Mouse (Mus musculus): ENCODE measurements around the gene Hirip3. TPM values are rescaled to one million over a fixed set of nuclear protein-coding genes. Genes with fewer than 3 reads are reported as not detected.

Hirip3 gene
- polyA plus RNA-seq, 1 experiment from 2014 or later: 14.3 TPM

DNA sequence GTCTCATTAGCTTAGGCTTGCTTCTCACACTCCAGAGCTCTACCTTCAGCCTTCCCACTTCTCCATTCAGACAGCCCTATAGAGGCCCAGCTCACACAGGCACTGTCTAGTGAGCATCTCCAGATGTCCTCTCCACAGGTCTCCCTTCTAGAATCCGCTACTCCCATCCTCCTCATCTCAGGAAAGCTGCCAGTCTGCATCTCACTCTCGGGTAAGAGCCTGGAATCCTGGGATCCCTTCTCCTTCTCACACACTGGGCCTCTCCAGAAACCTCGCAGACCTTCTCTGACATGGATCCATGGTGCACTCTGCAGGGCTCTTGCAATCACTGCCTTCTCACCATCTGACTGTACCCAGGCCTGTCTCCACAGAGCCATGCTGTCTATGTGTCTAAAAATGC lies 6.1 kb upstream of the Hirip3 start:
- WGBS: 77% methylated on average over 3 of the region's 3 CpGs
- Histone ChIP-seq H3K9ac (no peak overlapping the region; the same call in 1 of the 2 replicates), H3K36me3 (peaks cover 60% of the 10 kb centered on the region), H3K4me1 (replicated peaks) (peaks cover under 1% of the 10 kb centered on the region), H3K27ac (no peak overlapping the region), H3K27me3 (no peaks in the 10 kb centered on the region), H3K4me3 (no peak overlapping the region), H3K9me3 (replicated peaks) (no peaks in the 10 kb centered on the region), H3K4me2 (no peak overlapping the region)
- ATAC-seq (replicated peaks; ENCODE audit: insufficient number of reproducible peaks, insufficient read depth, low FRiP score, low read depth): no peak

GRCm38 (mm10) chr7:126856741-126857420 lies 4.9 kb upstream of the Hirip3 start:
- Histone ChIP-seq H3K36me3 (peaks cover 56% of the 10 kb centered on the region), H3K4me2 (no peak overlapping the region), H3K9me3 (replicated peaks) (no peaks in the 10 kb centered on the region), H3K4me3 (no peak overlapping the region), H3K4me1 (replicated peaks) (peaks cover 8% of the 10 kb centered on the region), H3K9ac (no peak overlapping the region), H3K27ac (no peak overlapping the region), H3K27me3 (no peaks in the 10 kb centered on the region)
- 76% methylated on average over 9 of the region's 9 CpGs for WGBS
- no peak for ATAC-seq (replicated peaks; ENCODE audit: insufficient number of reproducible peaks, insufficient read depth, low FRiP score, low read depth)

DNA sequence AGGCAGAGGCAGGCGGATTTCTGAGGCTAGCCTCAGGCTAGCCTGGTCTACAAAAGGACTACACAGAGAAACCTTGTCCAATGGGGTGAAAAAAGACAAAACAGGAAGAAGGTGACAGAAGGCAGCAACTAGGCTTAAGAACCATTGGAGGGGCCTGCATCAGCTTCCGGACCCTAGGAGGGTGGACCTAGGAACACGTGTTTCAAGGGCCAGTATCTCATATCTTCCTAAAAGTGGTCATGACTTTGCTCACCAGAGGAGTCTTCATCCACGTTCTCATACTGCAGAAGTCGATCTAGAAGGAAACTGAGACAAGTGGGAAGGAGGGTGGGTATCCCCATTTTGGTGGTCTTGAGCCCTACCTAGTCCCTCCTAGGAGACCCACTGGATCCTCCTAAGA lies 785 bp upstream of the Hirip3 start:
- peaks cover 30% of the 10 kb centered on the region for H3K4me1 ChIP-seq (replicated peaks)
- no peak for ATAC-seq (replicated peaks; ENCODE audit: insufficient number of reproducible peaks, insufficient read depth, low FRiP score, low read depth)
- peak overlapping the region; percentile 13; the same call in 1 of the 2 replicates for H3K27ac ChIP-seq
- H3K27me3 ChIP-seq: no peaks in the 10 kb centered on the region
- peak overlapping the region; percentile 64 for H3K9ac ChIP-seq
- H3K9me3 ChIP-seq (replicated peaks): no peaks in the 10 kb centered on the region
- peaks cover 41% of the 10 kb centered on the region for H3K36me3 ChIP-seq
- WGBS: 59% methylated on average over 5 of the region's 5 CpGs
- peak overlapping the region; percentile 76 for H3K4me2 ChIP-seq
- H3K4me3 ChIP-seq: peak overlapping the region; percentile 67

DNA sequence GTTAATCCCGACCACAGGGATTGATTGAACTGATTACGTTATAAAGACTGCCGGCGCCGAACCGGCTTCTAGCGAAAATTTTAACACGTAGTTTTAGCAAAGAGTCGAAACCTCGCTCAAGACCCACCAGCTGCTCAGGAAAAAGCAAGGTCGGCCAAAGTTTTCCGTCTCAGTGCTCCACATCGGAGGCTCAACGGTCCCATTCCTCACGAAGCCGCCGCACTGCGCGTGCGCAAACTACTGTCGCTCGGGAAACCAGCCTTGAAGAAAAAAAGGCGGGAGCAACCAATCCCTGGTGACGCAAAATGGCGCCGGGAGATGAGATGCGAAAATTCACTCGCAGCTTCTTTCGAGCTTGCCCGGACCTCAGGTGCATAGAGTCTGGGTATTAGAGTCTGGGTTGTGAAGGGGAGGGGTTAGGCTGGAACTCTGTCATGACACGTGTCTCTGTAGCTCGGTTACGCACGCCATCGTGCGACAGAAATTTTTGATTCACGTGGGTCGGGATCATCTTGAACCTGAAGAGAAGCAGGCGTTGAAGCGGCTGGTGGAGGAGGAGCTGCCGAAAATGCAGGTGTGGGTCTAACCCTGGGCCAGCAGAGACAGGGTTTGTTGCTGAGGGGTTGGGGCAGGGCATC lies 494 bp downstream of the Hirip3 start, which contains the start of gene Ino80e:
Gene Ino80e (minus strand): TSS at position 231 of the 638 bp plus-strand sequence.
- Histone ChIP-seq H3K4me2 (peak within 1 kb of the TSS; percentile 76), H3K9me3 (replicated peaks) (no peaks in the 10 kb centered on the region), H3K9ac (peak within 1 kb of the TSS; percentile 64), H3K4me1 (replicated peaks) (peaks cover 30% of the 10 kb centered on the region), H3K36me3 (peaks cover 45% of the 10 kb centered on the region; the same call in 1 of the 2 replicates), H3K27me3 (no peaks in the 10 kb centered on the region), H3K4me3 (peak within 1 kb of the TSS; percentile 67), H3K27ac (peak within 1 kb of the TSS; percentile 84)
- WGBS: under 1% methylated on average over 41 of the region's 41 CpGs
- peak; percentile 72 for ATAC-seq (replicated peaks; ENCODE audit: insufficient number of reproducible peaks, insufficient read depth, low FRiP score, low read depth)

DNA sequence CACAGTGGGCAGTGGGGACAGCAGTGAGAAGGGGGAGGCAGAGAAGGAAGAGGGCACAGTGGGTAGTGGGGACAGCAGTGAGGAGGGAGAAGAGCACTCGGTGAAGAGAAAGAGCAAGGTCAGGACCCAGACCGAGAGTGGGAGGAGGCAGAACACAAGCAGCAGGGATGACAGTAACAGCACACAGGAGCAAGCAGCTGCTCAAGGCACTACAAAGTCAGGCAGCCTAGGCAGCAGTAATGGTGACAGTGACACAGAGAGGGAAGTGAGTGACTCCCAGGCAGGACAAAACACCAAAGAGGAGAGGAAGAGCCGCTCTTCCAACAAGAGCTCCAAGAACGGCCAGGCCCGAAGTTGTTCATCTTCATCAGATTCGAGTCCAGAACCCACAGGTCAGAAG lies 2.0 kb downstream of the Hirip3 start:
- Histone ChIP-seq H3K27ac (no peak overlapping the region), H3K9ac (peak overlapping the region; percentile 64; the same call in 1 of the 2 replicates), H3K4me1 (replicated peaks) (peaks cover 30% of the 10 kb centered on the region), H3K4me2 (peak overlapping the region; percentile 76), H3K27me3 (no peaks in the 10 kb centered on the region), H3K4me3 (peak overlapping the region; percentile 67), H3K9me3 (replicated peaks) (no peaks in the 10 kb centered on the region), H3K36me3 (peaks cover 51% of the 10 kb centered on the region)
- ATAC-seq (replicated peaks; ENCODE audit: insufficient number of reproducible peaks, insufficient read depth, low FRiP score, low read depth): no peak
- 69% methylated on average over 6 of the region's 6 CpGs for whole genome bisulfite sequencing

- H3K4me1 ChIP-seq (replicated peaks): peaks cover 20% of the 10 kb centered on the region
- H3K27me3 ChIP-seq: no peaks in the 10 kb centered on the region
- H3K27ac ChIP-seq: no peak overlapping the region
- peaks cover 79% of the 10 kb centered on the region for H3K36me3 ChIP-seq
- H3K4me3 ChIP-seq: no peak overlapping the region
- no peaks in the 10 kb centered on the region for H3K9me3 ChIP-seq (replicated peaks)
- no peak overlapping the region for H3K4me2 ChIP-seq
- H3K9ac ChIP-seq: no peak overlapping the region
- 86% methylated on average over 2 of the region's 2 CpGs for WGBS
- ATAC-seq (replicated peaks; ENCODE audit: insufficient number of reproducible peaks, insufficient read depth, low FRiP score, low read depth): no peak
Measured at GRCm38 (mm10) chr7:126867534-126867933, 5.8 kb downstream of the Hirip3 start.

DNA sequence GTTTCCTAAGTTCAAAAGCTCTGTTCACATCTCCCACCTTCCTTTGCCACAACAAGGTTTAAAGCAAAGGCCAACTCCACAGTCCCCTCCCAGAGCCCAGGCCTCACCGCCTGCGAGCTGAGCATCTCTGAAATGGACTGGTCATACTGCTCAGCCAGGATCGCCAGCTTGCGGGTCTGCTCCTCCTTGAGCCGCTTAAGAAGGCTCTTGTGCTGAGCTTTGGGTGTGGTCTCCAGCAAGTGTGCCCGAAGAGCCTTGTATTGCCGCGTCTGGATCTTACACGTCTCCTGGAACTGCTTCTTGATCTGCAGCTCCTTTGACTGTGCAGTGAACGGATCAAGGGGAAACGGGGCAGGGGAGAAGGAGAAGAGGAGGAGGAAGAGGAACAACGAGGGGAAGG lies 6.2 kb downstream of the Hirip3 start:
- Histone ChIP-seq H3K4me1 (replicated peaks) (peaks cover 15% of the 10 kb centered on the region), H3K27ac (no peak overlapping the region), H3K27me3 (no peaks in the 10 kb centered on the region), H3K9me3 (replicated peaks) (no peaks in the 10 kb centered on the region), H3K9ac (no peak overlapping the region), H3K36me3 (peaks cover 84% of the 10 kb centered on the region), H3K4me2 (no peak overlapping the region), H3K4me3 (no peak overlapping the region)
- WGBS: 84% methylated on average over 12 of the region's 12 CpGs
- ATAC-seq (replicated peaks; ENCODE audit: insufficient number of reproducible peaks, insufficient read depth, low FRiP score, low read depth): no peak

GRCm38 (mm10) chr7:126869780-126870519 lies 8.2 kb downstream of the Hirip3 start:
- H3K4me2 ChIP-seq: no peak overlapping the region
- H3K9me3 ChIP-seq (replicated peaks): no peaks in the 10 kb centered on the region
- no peak overlapping the region for H3K4me3 ChIP-seq
- H3K27ac ChIP-seq: no peak overlapping the region
- peaks cover 95% of the 10 kb centered on the region for H3K36me3 ChIP-seq
- H3K9ac ChIP-seq: no peak overlapping the region
- ATAC-seq (replicated peaks; ENCODE audit: insufficient number of reproducible peaks, insufficient read depth, low FRiP score, low read depth): no peak
- 88% methylated on average over 23 of the region's 23 CpGs for WGBS
- no peaks in the 10 kb centered on the region for H3K27me3 ChIP-seq
- no peaks in the 10 kb centered on the region for H3K4me1 ChIP-seq (replicated peaks)

- peaks cover 95% of the 10 kb centered on the region for H3K36me3 ChIP-seq
- no peak; the same call in 1 of the 2 replicates for ATAC-seq (replicated peaks; ENCODE audit: insufficient number of reproducible peaks, insufficient read depth, low FRiP score, low read depth)
- H3K9ac ChIP-seq: no peak overlapping the region
- no peaks in the 10 kb centered on the region for H3K4me1 ChIP-seq (replicated peaks)
- no peaks in the 10 kb centered on the region for H3K27me3 ChIP-seq
- H3K4me2 ChIP-seq: no peak overlapping the region
- WGBS: 94% methylated on average over 2 of the region's 2 CpGs
- H3K27ac ChIP-seq: no peak overlapping the region
- H3K9me3 ChIP-seq (replicated peaks): no peaks in the 10 kb centered on the region
- no peak overlapping the region for H3K4me3 ChIP-seq
Measured at GRCm38 (mm10) chr7:126870520-126870891, 8.7 kb downstream of the Hirip3 start.

GRCm38 (mm10) chr7:126877239-126877638 lies 15.5 kb downstream of the Hirip3 start:
- Histone ChIP-seq H3K27me3 (no peaks in the 10 kb centered on the region), H3K9ac (no peak overlapping the region), H3K36me3 (peaks cover 81% of the 10 kb centered on the region), H3K4me1 (replicated peaks) (peaks cover 16% of the 10 kb centered on the region), H3K4me2 (no peak overlapping the region), H3K4me3 (no peak overlapping the region), H3K9me3 (replicated peaks) (no peaks in the 10 kb centered on the region), H3K27ac (no peak overlapping the region)
- ATAC-seq (replicated peaks; ENCODE audit: insufficient number of reproducible peaks, insufficient read depth, low FRiP score, low read depth): no peak
- WGBS: 100% methylated on average over 1 of the region's 1 CpGs

DNA sequence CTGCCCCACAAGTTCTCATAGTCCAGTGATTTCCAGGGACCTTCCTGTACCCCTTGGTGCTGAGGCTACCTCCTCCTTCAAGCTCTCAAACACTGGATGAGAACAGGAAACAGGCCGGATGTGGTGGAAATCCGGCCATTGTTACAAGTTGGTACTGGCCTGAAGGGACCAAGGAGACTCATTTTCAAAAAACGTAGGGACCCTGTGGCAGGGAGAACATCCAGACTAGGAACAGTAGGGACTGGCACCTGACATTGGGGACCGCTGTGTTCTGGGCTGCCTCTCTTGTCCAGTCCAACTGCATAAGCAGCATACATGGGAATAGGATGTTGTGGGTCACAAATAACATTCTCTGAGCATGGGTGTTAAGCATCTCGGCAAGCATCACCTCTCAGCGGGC lies 19.3 kb downstream of the Hirip3 start:
- no peak overlapping the region for H3K9ac ChIP-seq
- no peak for ATAC-seq (replicated peaks; ENCODE audit: insufficient number of reproducible peaks, insufficient read depth, low FRiP score, low read depth)
- no peaks in the 10 kb centered on the region for H3K9me3 ChIP-seq (replicated peaks)
- H3K4me3 ChIP-seq: peak overlapping the region; percentile 83
- no peaks in the 10 kb centered on the region for H3K27me3 ChIP-seq
- H3K36me3 ChIP-seq: peaks cover 43% of the 10 kb centered on the region
- H3K4me2 ChIP-seq: peak overlapping the region; percentile 98
- H3K27ac ChIP-seq: peak overlapping the region; percentile 96
- H3K4me1 ChIP-seq (replicated peaks): peaks cover 36% of the 10 kb centered on the region
- 73% methylated on average over 6 of the region's 6 CpGs for WGBS

Data from heart, embryonic 15.5 days (tissue).